Mouse (Mus musculus): ENCODE measurements around the gene Agfg1.

Agfg1 gene

DNA sequence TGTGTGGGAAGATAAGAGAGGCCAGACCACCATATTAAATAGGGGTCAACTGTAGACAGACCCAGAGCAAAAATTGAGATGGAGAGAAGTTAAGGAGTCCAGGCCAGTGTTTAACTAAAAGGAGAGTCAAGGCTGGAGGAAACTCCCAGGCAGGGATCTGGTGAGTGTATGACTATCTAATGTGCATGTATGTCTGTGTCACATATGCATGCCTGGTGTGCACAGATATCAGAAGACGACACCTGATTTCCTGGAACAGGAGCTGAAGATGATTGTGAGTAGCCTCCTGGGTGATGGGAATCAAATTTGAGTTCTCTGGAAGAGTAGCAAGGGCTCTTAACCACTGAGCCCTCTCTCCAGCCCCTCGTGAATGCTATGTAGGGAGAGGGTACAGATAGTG, 14.0 kb upstream of the Agfg1 start:
- CTCF ChIA-PET, result no interaction called here

DNA sequence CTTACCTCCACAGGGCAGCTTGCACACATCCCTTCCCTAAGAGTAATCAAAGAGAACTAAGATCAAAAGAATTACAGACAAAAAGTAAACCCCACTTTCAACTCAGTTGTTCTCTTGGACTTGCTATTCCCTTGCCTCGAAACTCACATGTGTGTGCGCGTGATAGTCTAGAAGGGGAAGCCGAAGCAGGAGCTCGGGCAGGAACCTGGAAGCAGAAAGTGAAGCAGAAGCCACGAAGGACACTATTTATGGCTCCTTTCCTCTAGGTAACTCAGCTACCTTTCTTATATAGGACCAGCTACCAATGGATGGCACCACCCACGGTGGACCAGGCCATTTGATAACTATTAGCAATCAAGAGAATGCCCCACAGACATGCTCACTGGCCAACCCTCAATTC, 13.5 kb upstream of the Agfg1 start:
- CTCF ChIA-PET, result interaction anchor here (0.6 kb wide), 1 partner anchor 34 kb away, joined by 6 read pairs; no protein-coding TSS in a partner anchor

DNA sequence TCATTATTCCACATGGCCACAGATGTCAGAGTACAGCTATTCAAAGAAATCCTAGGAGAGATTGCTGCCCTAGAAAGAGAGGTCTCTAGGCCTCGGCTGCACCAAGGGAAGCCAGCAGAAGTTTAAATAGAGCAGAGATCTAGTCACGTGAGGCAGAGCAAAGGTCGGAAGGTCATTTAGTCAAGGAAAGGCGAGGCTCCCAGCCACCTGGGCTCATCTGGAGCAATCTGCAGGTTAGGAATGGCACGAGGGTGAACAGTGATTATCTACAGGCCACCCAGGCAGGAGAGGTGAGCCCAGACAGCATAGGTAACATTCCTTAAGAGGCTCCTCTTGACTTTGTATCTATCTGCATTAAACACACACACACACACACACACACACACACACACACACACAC, 12.4 kb upstream of the Agfg1 start:
- CTCF ChIA-PET, result interaction anchor here (0.9 kb wide), 1 partner anchor 519 kb away, joined by 10 read pairs; no protein-coding TSS in a partner anchor

DNA sequence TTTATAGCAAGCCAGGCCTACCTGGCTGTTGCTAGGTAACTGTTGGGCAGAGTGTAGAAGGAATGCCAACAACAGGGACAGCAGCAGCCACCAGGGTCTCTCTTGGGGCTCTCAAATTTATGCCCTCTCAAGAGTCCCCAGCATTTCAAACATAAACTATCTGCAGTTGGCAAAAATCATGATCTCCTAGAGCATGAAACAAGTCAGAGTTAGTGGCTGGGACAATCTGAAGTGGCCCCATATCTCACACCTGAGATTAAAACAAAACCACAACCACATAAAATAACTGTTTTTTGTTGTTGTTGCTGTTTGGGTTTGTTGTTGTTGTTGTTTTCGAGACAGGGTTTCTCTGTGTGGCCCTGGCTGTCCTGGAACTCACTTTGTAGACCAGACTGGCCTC, 8.5 kb upstream of the Agfg1 start:
- CTCF ChIA-PET, result no interaction called here

DNA sequence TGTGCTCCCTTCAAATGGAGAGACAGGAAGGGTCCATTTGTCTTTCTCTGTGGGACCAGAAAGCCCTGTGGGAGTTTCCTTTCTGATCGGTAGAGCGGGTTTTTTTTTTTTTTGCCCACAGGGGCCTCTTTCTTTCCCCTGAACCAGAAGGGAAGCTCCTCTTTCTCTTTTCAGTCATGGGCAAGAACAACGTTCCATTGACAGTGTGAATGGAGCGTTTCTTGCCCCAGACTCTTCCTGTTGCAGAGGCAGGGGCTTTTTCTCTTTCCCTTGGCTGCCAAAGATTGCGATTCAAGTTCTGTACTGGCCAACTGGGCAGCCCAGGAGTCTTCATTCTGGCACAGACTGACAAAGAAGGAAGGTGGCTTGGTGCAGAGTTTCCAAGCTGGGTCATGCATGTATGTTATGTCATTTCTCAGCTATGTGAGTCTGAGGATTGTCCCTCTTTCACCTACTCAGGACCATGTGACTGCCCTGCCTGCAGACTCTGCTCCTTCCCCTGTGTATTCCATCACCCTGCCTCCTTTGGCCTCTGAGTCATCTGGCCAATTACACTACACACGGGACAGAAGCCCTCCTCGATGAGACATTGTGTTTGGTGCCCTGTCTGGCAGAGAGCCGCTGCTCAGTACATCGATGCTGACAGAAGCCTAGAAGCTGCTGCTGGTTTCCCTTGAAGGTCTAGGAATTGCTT, 7.6 kb upstream of the Agfg1 start:
- CTCF ChIA-PET, result interaction anchor here (0.7 kb wide), 1 partner anchor 25 kb away, joined by 4 read pairs; no protein-coding TSS in a partner anchor

DNA sequence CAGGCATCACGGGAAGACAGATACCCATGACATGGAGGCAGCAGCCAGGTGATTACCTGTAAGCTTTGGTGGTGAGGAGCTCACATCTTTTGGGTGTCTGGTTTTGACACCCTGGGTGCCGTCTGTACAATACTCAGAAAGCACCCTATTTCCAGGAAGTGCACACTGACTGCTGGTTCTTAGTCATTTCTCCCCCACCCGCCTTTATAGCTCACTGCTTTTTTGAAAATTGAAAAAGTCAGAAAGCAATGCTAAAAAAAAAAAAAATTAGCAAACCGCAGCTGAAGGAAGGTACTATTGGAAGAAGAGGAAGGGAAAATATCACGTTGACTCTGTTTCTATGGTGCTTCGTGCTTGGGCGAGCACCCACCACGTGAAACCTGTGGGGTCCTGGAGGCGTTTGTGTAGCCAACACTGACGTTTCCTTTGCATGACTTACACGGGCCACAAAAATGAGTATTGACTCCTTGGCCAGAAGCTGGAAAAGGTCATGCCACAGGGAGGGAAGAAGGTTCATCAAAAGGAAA, 6.7 kb upstream of the Agfg1 start:
- CTCF ChIA-PET, result interaction anchor here (0.6 kb wide), 1 partner anchor 373 kb away, joined by 3 read pairs; no protein-coding TSS in a partner anchor

DNA sequence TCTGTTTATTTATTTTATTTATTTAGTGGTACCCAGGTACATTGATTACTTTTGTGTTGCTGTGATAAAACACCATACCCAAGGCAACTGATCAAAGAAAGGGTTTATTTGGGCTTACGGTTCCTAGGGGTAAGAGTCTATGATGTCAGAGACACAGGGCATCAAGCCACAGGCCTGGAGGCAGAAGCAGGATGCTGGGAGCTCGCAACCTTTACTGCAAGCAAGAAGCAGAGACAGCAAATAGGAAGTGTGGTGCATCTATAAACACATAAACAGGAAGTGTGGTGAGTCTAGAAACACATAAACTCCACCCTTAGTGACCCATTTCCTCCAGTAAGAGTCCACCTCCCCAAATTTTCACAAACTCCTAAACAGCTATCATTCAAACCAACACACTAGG, 5.8 kb upstream of the Agfg1 start:
- CTCF ChIA-PET, result interaction anchor here (0.7 kb wide), 1 partner anchor 138 kb away, joined by 13 read pairs; no protein-coding TSS in a partner anchor

DNA sequence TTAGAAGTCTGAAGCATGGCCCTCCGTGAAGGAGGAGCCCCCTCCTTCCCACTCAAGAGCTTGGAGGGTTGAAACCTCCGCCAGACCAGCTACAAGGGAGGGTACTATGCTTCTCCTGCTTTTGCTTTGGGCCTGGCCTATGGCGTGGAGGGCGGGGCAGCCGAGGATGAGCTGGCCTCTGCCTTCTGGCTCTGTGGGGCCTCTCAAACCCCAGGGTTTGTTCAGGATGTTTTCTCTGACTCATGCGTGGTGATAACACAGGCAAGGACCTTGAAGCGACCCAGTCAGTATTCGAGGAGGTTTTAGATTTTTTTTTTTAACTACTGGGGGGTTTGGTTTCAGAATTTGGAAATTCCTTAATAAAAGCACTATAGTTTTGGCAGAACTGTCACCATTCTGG, 4.7 kb upstream of the Agfg1 start:
- CTCF ChIA-PET, result interaction anchor here (0.7 kb wide), 1 partner anchor 110 kb away, joined by 4 read pairs; no protein-coding TSS in a partner anchor

DNA sequence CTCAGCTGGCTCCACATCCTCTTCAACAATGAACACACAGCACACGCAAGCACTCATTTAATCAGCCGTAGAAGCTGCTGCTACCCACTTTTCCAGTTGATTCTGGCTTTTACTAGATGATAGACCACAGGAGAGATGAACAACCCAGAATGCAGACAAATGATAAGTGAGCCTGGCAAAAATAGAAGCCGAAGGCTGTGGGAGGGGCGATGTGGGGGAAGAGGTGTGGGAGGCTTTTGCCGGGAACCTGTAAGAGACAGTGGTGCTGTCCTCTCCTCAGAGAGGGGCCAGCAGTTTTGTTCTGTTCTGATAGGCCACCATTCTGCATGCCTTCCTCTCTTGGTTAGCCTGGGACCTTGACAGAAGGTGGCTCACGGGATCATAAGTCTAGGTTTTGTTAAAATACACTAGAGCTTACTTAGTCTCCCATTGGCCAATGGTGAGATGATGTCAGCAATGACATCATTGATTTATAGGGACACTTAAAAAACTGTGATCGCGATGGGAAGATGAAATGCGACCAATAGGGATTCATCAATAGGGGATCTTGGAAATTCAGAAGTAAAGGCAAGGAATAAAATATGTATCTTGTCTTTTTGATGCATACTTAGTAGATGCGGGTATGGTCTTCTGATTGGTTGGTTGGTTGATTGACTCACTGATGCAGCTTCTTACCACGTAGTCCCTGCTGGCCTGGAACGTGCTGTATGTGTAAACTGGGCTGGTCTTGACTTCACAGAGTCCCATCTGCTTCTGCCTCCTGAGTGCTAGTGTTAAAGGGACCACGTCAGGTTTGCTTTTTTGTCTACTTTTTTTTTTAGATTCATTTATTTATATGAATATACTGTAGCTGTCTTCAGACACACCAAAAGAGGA, 2.7 kb upstream of the Agfg1 start:
- CTCF ChIA-PET, result no interaction called here

DNA sequence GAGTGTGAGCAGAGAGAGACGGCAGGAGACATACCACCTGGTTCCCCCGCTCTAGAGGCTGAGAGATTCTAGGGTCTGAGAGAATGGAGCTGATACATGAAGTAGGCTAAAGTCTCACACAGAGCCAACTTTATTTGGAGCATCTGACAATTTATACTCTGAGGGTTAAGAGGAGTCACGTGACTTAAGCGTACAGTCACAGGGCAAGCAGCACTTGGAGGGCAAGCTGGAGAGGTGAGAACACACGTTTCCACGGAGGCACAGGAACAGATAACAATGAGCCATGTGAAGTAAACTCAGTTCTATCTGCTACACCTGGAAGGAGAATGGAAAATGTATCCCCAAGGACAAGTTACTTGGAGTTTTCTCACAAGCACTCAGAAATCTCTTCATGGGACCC, 1.7 kb upstream of the Agfg1 start:
- CTCF ChIA-PET, result interaction anchor here (0.6 kb wide), 1 partner anchor 142 kb away, joined by 5 read pairs; no protein-coding TSS in a partner anchor

DNA sequence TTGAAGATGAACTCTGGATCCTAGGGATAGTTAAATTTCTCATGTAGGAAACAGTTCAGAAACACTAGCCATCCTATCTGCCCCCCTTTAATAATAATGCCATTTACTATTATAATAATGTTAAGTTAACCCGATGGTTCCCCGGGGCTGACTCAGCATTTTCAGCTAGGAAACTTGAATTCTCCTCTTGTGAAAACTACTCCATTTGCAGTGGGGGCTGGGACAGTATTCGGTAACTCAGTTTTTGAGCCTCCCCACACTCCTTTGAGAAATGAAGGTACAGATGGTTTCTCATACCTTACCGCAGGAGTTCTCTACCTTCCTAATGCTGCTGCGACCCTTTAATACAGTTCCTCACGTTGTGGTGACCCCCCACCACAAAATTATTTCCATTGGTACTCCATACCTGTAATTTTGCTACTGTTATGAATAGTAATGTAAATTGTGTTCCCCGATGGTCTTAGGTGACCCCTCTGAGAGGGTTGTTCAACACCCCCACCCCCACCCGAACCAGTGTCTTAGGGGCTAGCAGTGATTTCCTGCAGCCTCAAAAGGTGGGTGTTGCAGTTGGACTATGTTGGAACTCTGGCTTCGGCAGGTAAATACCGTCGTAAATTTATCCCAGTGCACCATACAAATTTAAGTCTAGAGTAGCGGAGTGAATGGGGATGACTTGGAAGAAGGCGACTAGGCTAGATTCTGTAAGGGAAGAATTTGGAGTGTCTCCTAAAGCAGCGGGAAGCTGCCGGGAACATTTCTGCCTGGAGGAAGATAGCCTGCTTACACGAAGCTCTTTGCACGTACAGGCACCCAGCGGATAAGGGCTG, 601 bp upstream of the Agfg1 start:
- CTCF ChIA-PET, result no interaction called here

DNA sequence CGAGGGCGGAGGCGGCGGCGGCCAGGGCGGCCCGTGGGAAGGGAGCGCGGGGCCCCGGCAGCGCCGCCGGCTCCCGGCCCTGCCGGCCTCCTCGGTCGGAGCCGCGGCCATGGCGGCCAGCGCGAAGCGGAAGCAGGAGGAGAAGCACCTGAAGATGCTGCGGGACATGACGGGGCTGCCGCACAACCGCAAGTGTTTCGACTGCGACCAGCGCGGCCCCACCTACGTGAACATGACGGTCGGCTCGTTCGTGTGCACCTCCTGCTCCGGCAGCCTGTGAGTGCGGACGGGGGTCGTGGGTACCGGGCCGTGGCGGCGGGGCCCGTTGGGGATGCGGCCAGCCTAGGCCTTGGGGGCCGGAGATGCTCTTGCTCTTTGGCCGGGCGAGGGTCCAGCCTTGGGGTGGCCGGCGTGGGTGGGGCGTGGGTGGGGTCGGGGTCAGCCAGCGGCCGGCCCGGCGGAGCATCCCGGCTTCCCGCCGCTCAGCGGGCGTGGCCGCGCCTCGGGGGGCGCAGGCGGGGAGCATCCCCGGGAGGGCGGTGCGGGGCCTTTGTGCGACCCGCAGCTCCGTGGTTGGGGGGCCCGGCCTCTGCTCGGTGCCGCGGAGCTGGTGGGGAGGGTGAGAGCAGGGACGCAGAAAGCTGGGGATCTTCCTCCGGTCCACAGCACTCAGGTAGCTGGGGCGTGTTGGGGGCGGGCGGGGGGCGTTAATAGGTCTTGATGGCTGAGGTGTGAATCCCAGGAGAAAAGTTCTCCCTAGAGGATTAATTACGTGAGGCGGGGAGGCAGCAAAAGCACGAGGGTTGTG, 535 bp downstream of the Agfg1 start:
- CTCF ChIA-PET, result no interaction called here

DNA sequence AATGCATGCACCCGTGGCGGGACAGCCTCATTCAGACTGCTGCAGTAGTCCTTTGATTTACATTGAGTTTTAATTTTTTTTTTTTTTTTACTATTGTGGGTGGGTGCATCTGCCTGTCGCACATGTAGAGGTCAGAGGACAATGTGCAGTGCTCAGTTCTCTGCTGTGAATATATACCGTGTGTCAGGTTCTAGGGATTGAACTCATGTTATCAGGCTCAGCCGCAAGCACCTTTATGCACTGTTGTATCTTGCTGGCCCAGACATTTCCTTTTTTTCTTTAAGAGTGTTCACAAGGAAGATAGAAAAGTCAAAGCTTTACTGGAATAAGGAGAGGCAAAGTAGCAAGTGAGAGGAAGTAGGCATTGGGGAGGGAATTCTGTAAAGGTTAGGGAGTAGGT, 16.4 kb downstream of the Agfg1 start:
- CTCF ChIA-PET, result no interaction called here

DNA sequence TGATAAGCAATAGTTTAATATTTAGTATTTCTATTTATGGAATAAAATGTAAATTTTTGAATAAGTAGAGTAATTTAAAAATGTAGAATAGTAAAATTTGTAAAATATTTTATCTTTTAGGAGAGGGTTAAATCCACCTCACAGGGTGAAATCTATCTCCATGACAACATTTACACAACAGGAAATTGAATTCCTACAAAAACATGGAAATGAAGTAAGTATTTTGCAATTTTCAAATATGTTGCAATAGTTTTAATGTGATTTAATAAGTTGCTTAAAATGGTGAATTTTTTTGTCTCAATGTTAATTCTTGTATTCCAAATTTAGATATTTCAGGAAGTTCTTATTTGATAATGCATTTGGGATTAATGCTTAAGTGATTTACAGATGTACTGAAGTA, 19.0 kb downstream of the Agfg1 start:
- CTCF ChIA-PET, result no interaction called here

DNA sequence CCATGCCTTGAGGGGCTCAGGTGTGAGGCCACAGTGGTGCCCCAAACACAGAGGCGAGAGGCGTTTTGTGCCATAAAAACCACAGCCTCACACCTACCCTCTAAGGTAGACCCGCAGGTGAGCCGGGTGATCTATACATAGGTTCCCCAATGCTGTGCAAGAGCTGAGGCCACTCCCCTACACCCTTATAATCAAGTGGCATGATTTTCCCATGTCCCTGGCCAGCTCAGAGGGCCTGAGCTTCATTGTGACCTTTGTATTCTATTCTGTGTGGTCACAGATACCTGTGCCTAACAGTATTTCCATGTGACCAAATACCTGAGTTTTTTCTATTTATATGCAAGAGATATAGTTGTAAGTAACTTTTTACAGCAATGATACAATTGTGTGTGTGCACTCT, 21.1 kb downstream of the Agfg1 start:
- CTCF ChIA-PET, result no interaction called here

DNA sequence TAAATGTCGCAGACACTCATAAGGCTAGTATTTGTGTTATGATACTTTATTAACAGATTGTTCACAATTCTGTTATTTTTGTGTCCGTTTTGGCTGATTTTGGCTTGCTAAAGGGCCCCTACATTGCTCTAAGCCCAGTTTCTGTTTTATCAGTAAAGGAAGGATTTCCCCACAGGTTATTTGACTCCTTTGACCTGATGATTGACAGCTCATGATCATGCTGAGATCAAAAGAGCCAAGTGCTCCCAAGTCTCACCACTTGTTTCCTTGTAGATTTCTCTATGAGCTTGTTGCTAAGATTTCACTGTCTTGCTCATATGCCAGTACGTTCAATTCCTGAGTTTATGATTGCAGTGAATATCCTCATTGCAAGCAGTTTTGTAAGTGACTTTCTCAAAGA, 30.9 kb downstream of the Agfg1 start:
- CTCF ChIA-PET, result no interaction called here

DNA sequence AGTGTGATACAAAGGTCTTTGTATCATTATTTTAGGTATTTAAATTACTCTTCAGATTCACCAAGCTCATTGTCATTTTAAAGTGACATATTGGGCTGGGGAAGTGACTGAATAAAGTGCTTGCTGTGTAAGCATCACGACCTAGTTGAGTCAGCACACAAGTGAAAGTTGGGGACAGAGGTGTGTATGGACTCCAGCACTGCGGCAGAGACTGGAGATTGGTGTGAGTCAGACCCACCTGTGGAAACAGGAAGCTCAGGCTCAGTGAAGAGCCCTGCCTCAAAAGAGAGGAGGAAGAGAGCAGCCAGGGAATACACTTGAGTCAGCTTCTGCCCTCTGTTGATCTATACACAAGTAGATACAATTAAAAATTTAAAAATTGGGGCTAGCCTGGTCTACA, 39.9 kb downstream of the Agfg1 start:
- CTCF ChIA-PET, result no interaction called here

DNA sequence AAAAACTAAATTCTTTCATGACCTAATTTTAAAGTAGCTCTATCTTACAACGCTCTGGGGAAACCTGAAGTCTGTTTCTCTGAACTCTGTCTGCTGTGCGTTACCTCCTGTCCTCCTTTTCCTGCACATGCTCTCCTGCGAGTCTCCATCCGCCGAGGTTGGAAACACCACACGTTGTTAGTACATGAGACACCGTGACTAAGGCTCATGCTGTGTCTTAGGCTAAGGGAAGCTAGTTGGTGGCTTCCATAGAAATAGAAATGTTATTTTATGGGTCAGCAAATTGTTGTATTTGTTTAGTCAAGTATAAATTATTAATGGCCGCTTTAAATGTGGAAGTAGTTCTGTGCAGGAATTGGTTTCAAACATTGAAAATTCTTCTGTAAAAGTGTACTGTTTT, 40.9 kb downstream of the Agfg1 start:
- CTCF ChIA-PET, result no interaction called here

DNA sequence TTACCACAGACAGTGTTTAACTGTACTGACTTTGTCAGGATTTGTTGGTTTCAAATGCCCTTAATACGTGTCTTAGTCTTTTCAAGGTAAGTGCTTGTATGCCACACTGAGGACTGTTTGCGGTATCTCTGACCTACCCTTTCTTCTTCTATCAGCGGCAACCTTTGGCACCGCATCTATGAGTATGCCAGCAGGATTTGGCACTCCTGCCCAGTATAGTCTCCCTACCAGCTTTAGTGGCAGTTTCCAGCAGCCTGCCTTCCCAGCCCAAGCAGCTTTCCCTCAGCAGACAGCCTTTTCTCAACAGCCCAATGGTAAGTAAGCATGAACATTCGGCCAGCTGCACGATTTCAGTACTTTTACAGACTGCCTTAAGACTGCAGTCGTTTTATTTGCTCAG, 54.0 kb downstream of the Agfg1 start:
- CTCF ChIA-PET, result no interaction called here

DNA sequence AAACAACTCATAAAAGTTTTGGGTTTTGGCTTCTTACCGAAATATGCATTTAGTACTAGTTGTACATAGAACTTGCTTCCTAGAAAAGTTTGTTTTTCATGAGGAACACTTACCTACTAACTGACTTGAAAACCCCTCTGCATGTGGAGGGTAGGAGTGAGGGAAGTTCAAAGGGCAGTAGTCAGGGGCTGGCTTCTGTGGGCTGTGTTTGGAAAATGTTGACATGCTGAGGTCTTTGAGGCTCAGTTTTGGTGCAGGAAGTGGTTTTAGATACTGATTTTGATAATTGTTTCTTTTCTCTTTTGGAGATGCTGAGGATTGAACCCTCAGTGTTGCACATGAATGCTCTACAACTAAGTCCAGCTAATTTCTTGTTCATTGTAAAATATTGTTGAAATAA, 61.3 kb downstream of the Agfg1 start:
- CTCF ChIA-PET, result no interaction called here

DNA sequence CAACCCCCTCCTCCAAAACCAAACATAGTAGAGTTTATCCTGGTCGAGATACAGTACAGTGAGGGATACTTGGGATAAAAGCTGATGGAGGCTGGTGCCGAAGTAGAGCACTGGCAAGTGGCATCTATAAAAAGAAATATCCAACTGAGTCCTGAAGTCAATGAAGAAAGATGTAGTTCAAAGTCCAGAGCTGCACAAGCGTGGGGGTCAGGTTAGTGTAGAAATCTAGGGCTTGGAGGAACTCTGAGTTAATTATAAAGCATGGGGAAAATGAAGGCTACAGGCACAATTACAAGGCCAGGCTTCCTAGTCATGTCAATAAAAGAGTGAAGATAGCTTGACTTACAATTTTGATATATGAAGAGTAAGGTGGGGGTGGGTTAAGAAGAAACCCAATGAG, 61.9 kb downstream of the Agfg1 start:
- CTCF ChIA-PET, result no interaction called here
